Mouse (Mus musculus): Measurements from ENCODE around the gene Gm28551.

DNA sequence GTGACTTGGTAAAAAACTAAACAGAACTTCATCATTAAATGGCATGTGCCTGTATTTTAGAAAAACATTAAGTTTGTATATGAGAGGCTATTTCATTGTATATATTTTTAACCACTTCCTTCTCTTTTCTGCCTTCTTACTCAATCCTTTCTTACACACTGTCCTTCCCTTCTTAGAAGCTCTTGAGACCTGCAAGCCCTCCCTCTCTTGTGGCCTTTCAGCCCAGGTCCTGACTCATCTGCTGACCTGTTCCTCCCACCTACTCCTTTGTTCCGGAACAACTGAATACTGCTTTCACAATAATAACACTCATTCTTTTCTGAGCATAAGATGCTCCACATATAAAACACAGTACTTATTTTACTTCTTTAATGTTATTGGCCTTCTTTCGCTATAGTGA is 11.4 kb downstream of the Gm28551 start:
- no peak for TF ChIP-seq POLR2A (IDR thresholded peaks at IDR 0.05; ENCODE audit: borderline replicate concordance, extremely low read depth, low read depth, low read length)
- TF ChIP-seq CTCF (IDR thresholded peaks at IDR 0.05; ENCODE audit: insufficient read depth, low read length), result no peak

All from lung, adult 2 months (tissue).